Mouse (Mus musculus) kidney, postnatal 0 days (tissue): ENCODE data around the gene Tysnd1. TPM values are rescaled to one million over a fixed set of nuclear protein-coding genes. Genes with fewer than 3 reads are reported as not detected.

Experiments used
- ATAC-seq: fragments of 200-750 bp; cut with Nextera tagmentation; replicated peaks from 2 replicates; pipeline ENCODE4 v1.8.0; 2017; ENCODE audit warnings: low read depth, moderate number of reproducible peaks, moderate TSS enrichment, moderate library complexity; ENCODE audit not compliant: low FRiP score
- DNase-seq: peaks from one replicate; pipeline ENCODE4 v3.0.0-alpha.2; 2016; ENCODE audit warnings: low spot score
- H3K27ac ChIP-seq: fragments of 300-500 bp; sonication (generic); 2 replicates; pipeline ENCODE4 v1.5.1; 2014; ENCODE audit warnings: mild to moderate bottlenecking
- H3K27me3 ChIP-seq: fragments of 300-500 bp; sonication (generic); 2 replicates; pipeline ENCODE4 v1.6.1; 2014; ENCODE audit warnings: low read length, mixed read lengths; ENCODE audit not compliant: insufficient read depth
- H3K36me3 ChIP-seq: fragments of 300-500 bp; sonication (generic); 2 replicates; pipeline ENCODE4 v1.6.1; 2014; ENCODE audit warnings: low read length, mixed read lengths; ENCODE audit not compliant: insufficient read depth
- H3K4me1 ChIP-seq: fragments of 300-500 bp; sonication (generic); replicated peaks from 2 replicates; pipeline ENCODE4 v1.6.1; 2014; ENCODE audit warnings: antibody characterized with exemption, low read length, mixed read lengths; ENCODE audit not compliant: insufficient read depth
- H3K4me2 ChIP-seq: fragments of 300-500 bp; sonication (generic); 2 replicates; pipeline ENCODE4 v1.6.1; 2014; ENCODE audit warnings: mild to moderate bottlenecking, low read length, moderate library complexity, mixed read lengths
- H3K4me3 ChIP-seq: fragments of 300-500 bp; sonication (generic); replicated peaks from 2 replicates; pipeline ENCODE4 v1.5.1; 2014; ENCODE audit warnings: low read depth, low read length
- H3K9ac ChIP-seq: fragments of 300-500 bp; sonication (generic); 2 replicates; pipeline ENCODE4 v1.6.1; 2014; ENCODE audit warnings: low read depth, low read length
- H3K9me3 ChIP-seq: fragments of 300-500 bp; sonication (generic); replicated peaks from 2 replicates; pipeline ENCODE4 v1.6.1; 2016; ENCODE audit warnings: low read length, inconsistent platforms, mixed read lengths
- CTCF ChIP-seq: IDR thresholded peaks from 2 replicates; pipeline ENCODE4 v1.5.1; 2016; ENCODE audit warnings: antibody characterized with exemption, low read depth, mild to moderate bottlenecking, moderate library complexity
- WGBS: fragments of 180-500 bp; shearing (Covaris S2); extraction: QIAGEN DNeasy Blood & Tissue Kit; methylation state at CpG from one replicate; pipeline ENCODE4 v1.1.7; 2014; 5-methylcytosine and 5-hydroxymethylcytosine counted together
- polyA plus RNA-seq: library from polyadenylated mRNA; unstranded; fragments of >200 nt; fragmentation: Nextera tagmentation; extraction: Ambion mirVana; gene quantifications from 2 replicates; pipeline ENCODE4 v1.2.1, GENCODE M21; 2015

The Tysnd1 gene
- polyA plus RNA-seq, 1 experiment from 2014 or later = 49.6 TPM

DNA sequence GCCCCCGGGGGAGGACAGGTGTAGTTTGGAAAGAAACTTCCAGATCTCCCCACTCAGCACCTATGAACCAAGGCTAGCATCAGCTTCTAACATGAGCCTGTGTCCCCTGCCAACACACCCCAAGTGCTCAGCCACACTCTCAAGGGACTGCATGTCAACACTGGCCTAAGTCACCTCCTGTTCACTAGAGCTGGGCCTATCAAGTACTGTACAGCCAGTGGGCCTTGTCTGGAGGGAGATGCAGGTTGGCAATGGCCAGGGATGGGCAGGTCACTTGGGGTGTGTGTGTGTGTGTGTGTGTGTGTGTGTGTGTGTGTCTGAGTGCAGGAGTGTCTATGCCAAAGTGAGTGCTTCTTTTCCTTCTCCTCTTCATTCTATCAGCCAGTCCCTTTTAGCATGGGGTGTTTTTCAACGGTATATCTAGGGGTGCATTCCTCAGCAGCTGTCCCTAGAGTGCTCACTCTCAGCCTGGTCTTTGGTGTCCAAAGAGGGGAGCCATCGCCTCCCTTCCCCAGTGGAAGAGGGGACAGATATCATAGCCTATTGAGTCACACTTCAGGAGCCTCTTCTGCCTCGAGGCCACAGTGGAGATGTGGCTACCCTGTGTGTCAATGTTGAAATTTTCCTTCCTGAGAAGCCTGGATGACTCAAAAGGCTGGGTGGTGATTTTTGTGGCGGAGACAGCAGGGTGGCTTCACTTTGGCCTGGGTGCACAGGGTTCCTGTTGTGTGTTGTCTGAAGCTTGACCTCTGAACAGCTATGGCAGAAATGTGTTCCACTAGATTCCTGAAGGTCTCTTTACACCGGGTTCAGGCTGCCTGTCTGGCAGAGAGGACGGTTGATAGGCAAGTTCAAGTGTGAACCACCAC lies 20.9 kb downstream of the Tysnd1 start:
- no peak for TF ChIP-seq CTCF
- H3K9ac ChIP-seq = peak overlapping the region; percentile 50
- H3K27ac ChIP-seq = no peak overlapping the region
- H3K4me1 ChIP-seq = 0 out of 2 replicates have a peak, but pooled peaks cover 3% of the 10 kb centered on the region
- peak overlapping the region; percentile 46 for H3K4me3 ChIP-seq
- no peak for DNase-seq
- peak overlapping the region; percentile 70 for H3K4me2 ChIP-seq
- 67% methylated on average over 7 of the region's 7 CpGs for WGBS
- no peaks in the 10 kb centered on the region for H3K36me3 ChIP-seq
- no peaks in the 10 kb centered on the region for H3K27me3 ChIP-seq
- no peak for ATAC-seq
- no peaks in the 10 kb centered on the region for H3K9me3 ChIP-seq

DNA sequence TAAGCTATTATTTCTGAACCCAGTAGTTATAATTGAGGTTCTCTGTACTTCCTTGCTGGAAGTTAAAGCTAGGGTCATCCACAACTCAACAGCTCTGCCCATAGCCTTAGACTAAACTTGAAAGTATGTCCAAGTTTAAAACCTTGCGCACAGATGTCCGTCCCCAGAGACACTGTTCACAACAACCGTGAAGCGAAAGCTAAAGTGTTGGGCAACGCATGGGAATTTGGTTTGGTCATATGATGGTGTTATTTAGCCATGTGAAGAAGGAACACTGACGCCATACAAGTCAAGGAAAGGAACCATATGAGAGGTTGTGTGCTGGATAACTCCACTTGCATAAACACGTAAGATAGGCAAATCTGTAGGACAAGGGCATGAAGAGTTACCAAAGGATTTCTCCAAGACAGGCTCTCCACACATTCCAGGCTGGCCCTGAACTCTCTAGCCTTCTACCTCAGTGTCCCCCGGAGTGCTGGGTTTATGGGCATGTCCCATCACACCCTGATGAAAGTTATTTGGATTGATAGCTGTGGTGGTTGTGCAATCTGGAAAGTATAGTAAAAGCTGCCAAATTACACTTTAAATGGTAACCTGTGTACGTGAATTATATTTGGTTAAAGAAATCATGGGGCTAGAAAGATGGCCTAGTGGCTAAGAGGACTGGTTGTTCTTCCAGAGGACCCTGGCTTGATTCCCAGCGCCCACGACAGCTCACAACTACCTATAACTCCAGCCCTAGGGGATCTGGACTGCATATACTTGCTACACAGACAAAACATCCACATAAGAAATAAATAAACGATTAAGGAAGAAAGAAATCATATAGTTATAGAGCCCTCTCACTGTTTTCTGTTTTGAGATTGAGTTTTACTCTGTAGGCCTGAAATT lies 22.3 kb downstream of the Tysnd1 start:
- 89% methylated on average over 12 of the region's 12 CpGs for WGBS
- no peak for TF ChIP-seq CTCF

DNA sequence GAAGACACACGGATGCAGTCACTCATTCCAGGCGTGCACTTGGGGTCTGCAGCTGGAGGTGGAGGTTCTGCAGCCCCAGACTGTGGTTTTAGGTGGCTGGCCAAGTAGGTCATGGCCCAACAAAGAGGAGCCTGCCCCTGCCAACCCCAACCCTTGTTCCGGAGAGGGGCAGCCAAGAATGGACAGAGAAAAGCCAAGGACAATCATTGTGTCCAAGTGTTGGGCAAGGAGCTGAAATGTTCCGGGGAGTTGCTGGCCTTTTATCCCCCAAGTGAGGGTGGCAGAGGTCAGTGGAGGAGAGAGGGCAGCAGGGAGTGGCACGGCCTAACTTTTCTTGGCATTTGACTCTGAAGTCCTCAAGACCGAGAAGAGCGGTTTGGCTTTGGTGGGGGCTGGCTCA lies 25.0 kb downstream of the Tysnd1 start:
- Histone ChIP-seq H3K36me3 (no peaks in the 10 kb centered on the region), H3K4me2 (no peak overlapping the region), H3K4me3 (no peak overlapping the region), H3K9me3 (no peaks in the 10 kb centered on the region), H3K9ac (no peak overlapping the region), H3K4me1 (no peaks in the 10 kb centered on the region), H3K27me3 (no peaks in the 10 kb centered on the region), H3K27ac (no peak overlapping the region)
- DNase-seq (no peak), ATAC-seq (no peak)
- WGBS = 80% methylated on average over 7 of the region's 7 CpGs
- TF ChIP-seq CTCF = no peak

More for the DNA sequence above, 22.3 kb downstream of the Tysnd1 start:
- no peak overlapping the region for H3K9ac ChIP-seq
- H3K4me1 ChIP-seq = 0 out of 2 replicates have a peak, but pooled peaks cover 3% of the 10 kb centered on the region
- no peaks in the 10 kb centered on the region for H3K9me3 ChIP-seq
- no peaks in the 10 kb centered on the region for H3K27me3 ChIP-seq
- no peak overlapping the region for H3K4me2 ChIP-seq
- H3K36me3 ChIP-seq = no peaks in the 10 kb centered on the region
- ATAC-seq (no peak), DNase-seq (no peak)
- H3K27ac ChIP-seq = no peak overlapping the region
- no peak overlapping the region for H3K4me3 ChIP-seq

DNA sequence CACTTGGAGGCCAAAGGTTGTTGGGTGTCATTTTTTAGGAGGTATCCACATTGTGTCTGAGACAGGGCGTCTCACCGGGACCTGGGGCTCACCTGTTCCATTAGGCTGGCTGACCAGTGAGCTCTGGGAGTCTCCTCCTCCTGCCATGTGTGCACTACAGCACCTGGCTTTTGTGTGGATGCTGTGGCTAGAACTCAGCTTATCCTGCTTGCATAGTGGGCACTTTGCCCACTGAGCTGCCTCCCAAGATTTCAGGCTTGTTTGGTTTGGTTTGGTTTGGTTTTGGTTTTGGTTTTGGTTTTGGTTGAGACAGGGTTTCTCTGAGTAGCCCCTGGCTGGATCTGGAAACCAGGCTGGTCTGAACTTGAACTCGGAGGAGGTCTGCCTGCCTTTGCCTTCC lies 26.9 kb downstream of the Tysnd1 start:
- ATAC-seq (no peak), DNase-seq (no peak)
- no peak overlapping the region for H3K9ac ChIP-seq
- no peaks in the 10 kb centered on the region for H3K27me3 ChIP-seq
- H3K36me3 ChIP-seq = no peaks in the 10 kb centered on the region
- H3K4me3 ChIP-seq = no peak overlapping the region
- TF ChIP-seq CTCF = no peak
- no peak overlapping the region for H3K27ac ChIP-seq
- no peaks in the 10 kb centered on the region for H3K4me1 ChIP-seq
- 80% methylated on average over 3 of the region's 3 CpGs for WGBS
- H3K4me2 ChIP-seq = no peak overlapping the region
- H3K9me3 ChIP-seq = no peaks in the 10 kb centered on the region

DNA sequence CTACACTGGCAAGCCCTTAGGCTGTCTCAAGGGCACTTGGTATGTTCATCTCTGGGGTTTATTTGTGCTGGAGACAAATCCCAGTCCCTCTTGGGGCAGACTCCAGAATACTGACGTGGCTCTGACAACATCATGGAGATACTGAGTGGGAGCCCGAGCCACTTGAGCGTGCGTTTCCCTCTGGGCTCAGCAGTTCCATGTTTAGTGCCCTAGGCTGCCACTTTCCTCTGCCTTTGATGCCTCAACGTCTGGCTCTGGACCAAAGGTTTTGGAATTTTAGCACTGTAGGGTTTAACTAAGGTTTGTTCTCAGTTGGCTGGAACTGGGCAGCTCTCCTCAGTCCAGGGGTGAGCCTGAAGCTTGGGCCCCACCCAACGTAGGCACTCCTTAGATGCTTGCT lies 28.0 kb downstream of the Tysnd1 start:
- H3K4me2 ChIP-seq = no peak overlapping the region
- ATAC-seq = no peak
- WGBS = 61% methylated on average over 6 of the region's 6 CpGs

DNA sequence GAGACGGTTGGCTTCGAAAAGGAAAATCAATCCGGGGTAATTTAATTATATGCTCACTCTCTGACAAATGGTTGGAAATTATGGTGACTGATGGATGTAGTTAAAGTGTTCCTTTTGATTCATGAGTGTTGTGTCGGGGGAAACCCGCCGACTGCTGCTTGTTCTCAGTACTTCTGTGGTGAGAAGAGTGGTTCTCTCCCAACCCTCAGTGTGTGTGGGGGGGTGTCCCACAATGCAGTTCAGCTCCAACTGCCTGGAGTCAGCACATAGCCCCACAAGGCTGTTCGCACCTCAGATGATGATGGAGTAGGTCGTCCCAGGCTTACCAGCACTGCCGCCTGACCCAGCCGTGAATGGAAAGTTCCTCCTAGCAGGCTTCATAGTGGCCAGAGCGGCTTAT lies 33.9 kb downstream of the Tysnd1 start:
- DNase-seq = no peak
- ATAC-seq = no peak
- H3K4me2 ChIP-seq = no peak overlapping the region
- no peak for TF ChIP-seq CTCF
- no peak overlapping the region for H3K9ac ChIP-seq
- no peak overlapping the region for H3K27ac ChIP-seq
- 0 out of 2 replicates have a peak, but pooled peaks cover 10% of the 10 kb centered on the region for H3K36me3 ChIP-seq
- no peak overlapping the region for H3K4me3 ChIP-seq
- H3K9me3 ChIP-seq = no peaks in the 10 kb centered on the region
- 40% methylated on average over 11 of the region's 11 CpGs for WGBS
- no peaks in the 10 kb centered on the region for H3K27me3 ChIP-seq
- H3K4me1 ChIP-seq = no peaks in the 10 kb centered on the region

More for the DNA sequence above, 28.0 kb downstream of the Tysnd1 start:
- H3K4me1 ChIP-seq = no peaks in the 10 kb centered on the region
- H3K4me3 ChIP-seq = no peak overlapping the region
- no peaks in the 10 kb centered on the region for H3K27me3 ChIP-seq
- no peak overlapping the region for H3K27ac ChIP-seq
- no peak overlapping the region for H3K9ac ChIP-seq
- H3K36me3 ChIP-seq = 0 out of 2 replicates have a peak, but pooled peaks cover 5% of the 10 kb centered on the region
- no peaks in the 10 kb centered on the region for H3K9me3 ChIP-seq
- no peak for DNase-seq
- TF ChIP-seq CTCF = no peak
